Mouse (Mus musculus) testis, postnatal 10 days (tissue): ENCODE results near the gene Tarm1.

Source experiments
- DNase-seq: peaks from one replicate; pipeline ENCODE4 v3.0.0; 2021; ENCODE audit warnings: low spot score

Gene Tarm1

DNA sequence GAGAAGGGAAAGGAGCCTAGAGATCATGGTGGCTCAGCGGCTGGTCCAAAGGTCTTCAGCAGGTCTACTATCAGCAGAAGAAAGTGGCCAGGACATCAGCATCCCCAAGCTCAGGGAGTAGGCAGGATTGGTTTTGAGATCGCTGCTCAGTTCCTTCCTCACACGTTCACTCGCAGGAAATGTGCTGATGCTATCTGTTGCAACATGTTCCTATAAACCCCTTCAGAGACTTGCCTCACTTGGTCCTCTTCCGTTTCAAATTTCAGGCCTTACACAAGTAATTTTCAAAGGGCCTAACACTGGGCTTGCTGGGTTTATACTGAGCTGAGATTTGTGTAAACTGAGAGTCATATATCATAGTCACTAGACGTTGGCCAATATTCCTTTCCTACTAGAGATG, at the start of gene Tarm1:
Gene Tarm1, minus strand, starts transcription at position 186 of the 400 bp plus-strand sequence.
- DNase-seq: no peak

GRCm38 (mm10) chr7:3505913-3506312, 3.5 kb upstream of the Tarm1 start:
- no peak for DNase-seq

GRCm38 (mm10) chr7:3500406-3500805, 2.0 kb downstream of the Tarm1 start:
- no peak for DNase-seq

DNA sequence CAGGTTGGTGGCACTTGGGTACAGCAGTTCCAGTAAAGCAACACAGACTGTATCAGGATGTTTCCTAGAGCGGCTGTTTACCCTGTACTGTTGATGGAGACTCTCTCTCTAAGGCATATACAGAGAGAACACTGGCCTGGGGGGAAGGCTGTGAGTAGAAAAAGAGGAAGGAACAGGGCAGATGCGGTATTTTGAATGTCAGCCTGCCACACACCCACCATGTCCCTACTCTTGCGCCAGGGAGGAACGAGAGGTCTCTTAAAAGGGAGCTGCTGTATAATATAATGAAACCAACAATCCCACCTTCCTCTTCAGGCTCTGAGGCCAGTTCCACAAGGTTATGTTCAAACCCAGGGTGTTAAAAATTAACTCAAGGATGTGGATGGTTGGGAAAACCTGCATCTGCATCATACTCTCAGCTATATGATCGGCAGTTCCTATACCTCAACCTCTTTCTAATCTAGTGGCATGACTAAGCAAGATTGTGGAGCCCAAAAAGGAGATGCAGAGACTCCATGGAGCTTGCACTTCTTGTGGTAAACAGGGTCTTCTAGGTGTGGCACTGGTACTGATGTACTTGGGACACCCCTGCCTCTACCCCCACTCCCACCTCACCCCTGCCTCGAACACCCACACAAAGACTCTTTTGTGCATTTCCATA, 20.3 kb downstream of the Tarm1 start:
- no peak for DNase-seq

DNA sequence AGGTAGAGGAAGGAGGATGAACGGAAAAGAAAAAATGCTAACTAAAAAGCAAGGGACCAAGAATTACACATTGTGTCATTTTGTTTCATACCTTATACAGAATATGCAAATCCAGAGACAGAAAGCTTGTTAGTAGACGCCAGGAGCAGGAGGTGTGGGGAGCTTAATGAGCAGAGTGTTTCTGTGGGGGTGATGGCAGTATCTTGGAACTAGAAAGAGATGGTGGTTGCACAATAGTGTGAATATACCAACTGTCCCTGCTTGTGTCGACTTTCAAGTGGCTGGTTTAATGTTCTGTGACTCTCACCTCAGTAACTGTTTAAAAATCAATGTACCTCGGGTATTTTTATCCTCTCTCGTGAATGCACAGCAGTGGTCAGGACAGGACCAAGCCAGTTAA, 25.7 kb downstream of the Tarm1 start:
- DNase-seq: no peak

GRCm38 (mm10) chr7:3474291-3475080, 27.9 kb downstream of the Tarm1 start:
- DNase-seq: no peak

DNA sequence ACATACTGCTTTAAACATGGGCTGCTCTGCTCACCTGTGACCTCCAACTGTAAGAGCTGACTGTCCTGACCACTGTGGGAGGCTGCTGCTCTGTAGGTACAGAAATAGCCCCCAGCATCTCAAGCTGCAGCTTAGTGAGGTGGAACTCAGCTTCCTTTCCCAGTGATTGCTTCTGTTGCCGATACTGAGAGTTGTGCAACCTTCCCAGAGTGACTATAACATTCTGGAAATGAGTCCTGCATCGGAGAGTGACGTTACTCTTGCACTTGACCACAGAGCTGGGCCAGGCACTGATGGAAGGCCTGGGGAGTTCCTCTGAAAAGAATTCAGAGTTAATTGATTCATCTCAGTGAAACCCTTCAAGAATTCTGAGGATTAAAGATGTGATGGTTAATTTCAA, 29.6 kb downstream of the Tarm1 start:
- DNase-seq: no peak

DNA sequence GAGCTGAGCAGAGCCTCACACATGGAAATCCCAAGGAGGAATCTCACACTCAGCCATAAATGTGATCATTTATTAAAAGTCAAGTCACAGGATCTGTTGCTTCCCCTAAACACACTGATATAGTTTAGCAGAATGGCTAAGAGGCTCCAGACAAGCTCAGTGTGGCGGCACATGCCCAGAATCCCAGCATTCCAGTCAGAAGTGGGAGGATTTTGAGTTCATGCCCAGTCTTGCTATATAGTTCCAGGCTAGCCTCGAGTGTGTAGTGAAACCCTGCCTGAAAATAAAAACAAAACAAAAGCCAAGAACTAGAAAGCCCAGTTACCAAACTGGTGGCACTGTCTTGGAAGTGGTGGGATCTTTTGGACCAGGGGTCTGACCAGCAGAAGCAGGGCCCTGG, 33.8 kb downstream of the Tarm1 start:
- no peak for DNase-seq

- DNase-seq: no peak
These were observed 39.1 kb downstream of the Tarm1 start for GRCm38 (mm10) chr7:3463306-3463705.

DNA sequence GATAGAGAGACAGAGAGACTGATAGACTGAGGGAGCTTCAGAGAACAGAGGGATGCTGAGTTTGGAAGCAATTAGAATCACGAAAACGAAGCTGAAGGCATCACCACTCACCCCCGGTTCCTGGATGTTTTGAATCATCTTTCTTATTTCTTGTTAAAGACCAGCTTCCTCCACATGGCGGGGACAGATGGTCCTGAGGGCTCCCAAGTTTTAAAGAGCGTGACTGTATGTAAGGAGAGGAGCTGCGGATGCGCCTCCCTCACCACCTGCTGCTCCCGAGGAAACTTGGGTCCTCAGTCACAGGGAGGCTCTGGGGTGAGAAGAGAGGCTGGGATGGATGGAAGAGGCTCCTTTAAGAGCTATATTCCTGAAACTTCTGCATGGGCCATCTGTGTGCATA, 42.2 kb downstream of the Tarm1 start:
- DNase-seq: no peak

- DNase-seq: peak; percentile 51
These were observed 44.6 kb downstream of the Tarm1 start for GRCm38 (mm10) chr7:3457841-3458217.

DNA sequence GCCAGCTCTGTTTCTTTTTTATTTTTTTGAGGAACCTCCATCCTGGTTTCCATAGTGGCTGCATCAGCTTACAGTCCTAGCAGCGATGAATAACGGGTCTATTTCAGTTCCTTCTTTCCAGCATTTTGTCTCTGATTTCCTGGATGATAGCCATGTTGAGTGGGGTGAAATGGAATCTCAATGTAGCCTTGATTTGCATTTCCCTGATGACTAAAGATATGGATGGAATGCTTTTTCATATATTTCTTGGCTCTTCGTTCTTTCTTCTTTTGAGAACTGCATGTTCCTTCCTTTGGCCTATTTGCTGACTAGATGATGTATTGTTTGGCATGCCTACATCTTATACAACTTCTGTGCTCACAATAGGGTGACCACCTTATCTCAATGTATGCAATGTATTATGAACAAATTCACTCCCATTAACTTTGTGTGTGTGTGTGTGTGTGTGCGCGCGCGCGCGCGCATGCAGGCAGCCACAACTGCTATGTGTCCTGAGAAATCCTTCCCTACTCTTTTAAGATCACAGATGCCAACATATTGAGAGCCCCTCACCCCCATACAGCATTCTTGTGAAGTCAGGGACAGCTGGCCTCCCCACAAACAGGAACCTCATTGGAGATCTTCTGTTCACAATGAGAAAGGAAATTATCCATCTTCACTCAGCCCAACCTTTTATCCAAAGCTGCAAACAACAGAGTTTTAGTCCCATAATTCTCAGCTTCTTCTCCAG, 45.1 kb downstream of the Tarm1 start:
- no peak for DNase-seq

GRCm38 (mm10) chr7:3453486-3454183, 48.8 kb downstream of the Tarm1 start:
- DNase-seq: no peak

DNA sequence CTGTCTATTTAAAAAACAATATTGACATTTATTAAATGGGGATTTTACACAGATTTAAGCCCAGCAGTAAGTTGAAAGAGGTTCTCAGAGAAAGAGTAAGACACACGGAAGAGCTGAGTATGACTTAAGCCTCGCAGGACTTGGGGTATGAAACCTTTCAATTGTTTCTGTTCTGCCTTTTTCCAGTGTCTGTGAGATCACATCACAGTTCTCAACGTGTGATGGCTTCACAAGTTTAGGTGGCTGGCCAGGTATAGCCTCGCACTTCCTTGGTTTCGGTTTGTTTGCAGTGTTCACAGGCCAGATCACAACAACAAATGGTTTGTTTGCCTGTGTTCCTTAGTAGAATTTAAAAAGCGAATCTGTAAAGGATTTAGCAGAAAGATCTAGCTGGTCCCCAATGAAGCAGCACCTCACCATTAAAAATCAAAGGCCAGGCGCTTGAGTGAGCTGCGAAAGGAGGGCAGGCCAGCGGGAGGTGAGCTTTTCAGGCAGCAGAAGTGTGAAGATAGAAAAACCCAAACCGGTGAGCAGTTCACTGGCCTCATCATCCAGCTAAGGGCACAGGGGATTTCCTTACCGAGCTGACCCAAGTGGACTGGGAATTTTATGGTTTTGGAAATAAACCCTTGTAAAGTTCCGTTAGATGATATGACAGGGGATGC, 49.5 kb downstream of the Tarm1 start:
- no peak for DNase-seq

DNA sequence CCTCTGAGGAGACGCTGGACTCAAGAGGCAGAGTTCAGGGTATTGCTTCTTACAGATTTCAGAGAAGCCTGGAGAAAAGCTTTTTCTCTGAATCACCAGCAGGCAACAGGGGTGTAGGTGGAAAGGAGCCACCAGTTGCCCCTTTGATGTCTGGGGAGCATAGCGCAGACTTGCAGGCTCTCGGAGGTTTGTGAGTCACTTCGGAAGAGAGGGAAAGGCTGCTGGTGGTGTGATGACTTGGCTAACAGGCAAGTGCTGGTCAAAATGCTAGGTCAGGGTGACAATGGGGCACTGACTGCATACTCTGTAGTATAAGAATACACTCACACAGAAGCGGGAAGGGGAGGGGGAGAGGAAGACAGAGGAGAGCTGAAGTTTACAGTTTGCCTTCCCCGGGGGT, 51.3 kb downstream of the Tarm1 start:
- no peak for DNase-seq

DNA sequence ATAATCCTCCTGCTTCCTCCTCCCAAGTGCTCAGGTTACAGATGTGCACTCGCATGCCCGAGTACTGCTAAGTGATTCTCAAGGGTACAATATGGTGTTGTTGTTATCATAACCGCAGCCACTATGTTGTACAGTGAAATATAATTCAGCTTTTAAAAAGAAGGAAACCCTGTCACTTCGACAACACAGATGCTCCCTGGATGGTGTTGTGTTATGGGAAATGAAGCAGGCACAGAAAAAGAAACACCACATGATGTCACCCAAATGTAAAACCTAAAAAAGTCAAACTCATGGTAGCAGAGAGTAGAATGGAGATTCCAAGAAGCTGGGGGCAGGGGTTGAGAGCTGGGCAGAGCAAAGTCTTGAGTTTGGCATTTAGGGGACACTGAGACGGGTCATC, 51.8 kb downstream of the Tarm1 start:
- DNase-seq: no peak

- peak; percentile 92 for DNase-seq
These were observed 53.5 kb downstream of the Tarm1 start for GRCm38 (mm10) chr7:3448737-3449454.

DNA sequence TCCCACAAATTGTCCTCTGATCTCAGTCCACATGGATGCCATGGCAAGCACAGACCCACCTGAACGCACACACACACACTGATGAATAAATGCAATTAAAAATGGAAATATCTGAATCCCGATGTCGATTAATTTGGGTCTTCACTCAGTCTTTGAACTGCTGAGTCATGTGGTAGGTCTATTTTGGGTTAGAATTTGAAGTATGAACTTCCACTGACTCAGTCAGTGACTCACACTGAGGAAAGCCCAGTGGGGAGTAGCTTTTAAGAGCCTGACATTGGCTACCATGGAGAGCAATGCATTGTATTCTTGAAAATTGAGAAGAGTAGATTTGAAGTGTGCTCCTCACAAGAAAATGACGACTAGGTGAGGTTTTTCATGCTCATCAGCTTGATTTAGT, 55.4 kb downstream of the Tarm1 start:
- DNase-seq: no peak

DNA sequence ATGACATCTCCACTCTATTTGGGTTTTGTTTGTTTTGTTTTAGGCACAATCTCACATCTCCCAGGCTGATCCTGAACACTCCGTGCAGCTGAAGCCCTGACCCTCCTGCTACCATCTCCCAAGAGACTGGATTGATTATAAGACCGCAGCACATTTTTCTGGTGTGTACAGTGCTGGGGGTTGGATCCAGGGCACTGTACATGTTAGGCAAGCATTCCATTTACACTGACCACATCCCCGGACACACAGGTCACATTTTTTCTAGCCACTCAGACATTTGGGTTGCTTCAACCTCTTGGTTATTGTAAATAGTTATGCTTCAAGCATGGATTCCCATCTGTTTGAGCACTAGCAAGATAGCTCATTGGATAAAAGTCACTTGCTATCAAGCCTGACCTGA, 55.8 kb downstream of the Tarm1 start:
- no peak for DNase-seq

- no peak for DNase-seq
These were observed 57.7 kb downstream of the Tarm1 start for GRCm38 (mm10) chr7:3444678-3445077.

- DNase-seq: no peak
These were observed 59.9 kb downstream of the Tarm1 start for GRCm38 (mm10) chr7:3442476-3443062.
